Mouse (Mus musculus): ENCODE measurements around the gene Tpcn2. TPM values are rescaled to one million over a fixed set of nuclear protein-coding genes. Genes with fewer than 3 reads are reported as not detected.

The Tpcn2 gene
- total RNA-seq, 2 experiments from 2014 or later = 3.2 to 3.6 TPM

Other genes with a start within 250 kb of the Tpcn2 start
- not detected for gene 1810010D01Rik, start 75.9 kb downstream of the Tpcn2 start, total RNA-seq (2021)
- gene Mrgprf, start 16.8 kb upstream of the Tpcn2 start, total RNA-seq (2021) = 1 to 10 TPM; 3.9 to 4.0 TPM
- not detected for gene Mrgprd, start 30.8 kb upstream of the Tpcn2 start, total RNA-seq (2021)

Measured in heart, postnatal 36 days (tissue).